Mouse (Mus musculus): ENCODE measurements around the gene Emid1. TPM values are rescaled to one million over a fixed set of nuclear protein-coding genes. Genes with fewer than 3 reads are reported as not detected.

Emid1 gene
- polyA plus RNA-seq, 1 experiment: 20.2 TPM

DNA sequence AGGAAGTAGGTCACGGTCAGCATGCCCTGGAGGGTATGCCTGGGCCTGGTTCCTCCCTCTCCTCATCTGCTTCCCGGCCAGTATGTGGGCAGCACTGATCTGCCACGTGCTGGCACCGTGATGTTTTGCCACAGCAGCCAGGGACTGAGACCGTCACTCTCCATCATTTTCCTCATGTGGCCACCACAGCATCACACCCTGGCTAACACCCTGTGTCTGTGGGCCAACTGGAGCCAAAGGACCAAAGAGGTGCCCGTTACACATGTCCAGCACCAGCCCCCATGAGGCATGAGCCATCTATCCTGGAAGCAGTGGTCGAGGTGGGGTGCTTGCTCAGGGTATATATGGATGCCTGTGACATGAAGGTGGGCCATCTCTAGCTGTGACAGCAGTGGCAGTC lies 23.1 kb upstream of the Emid1 start:
- WGBS: 83% methylated on average over 7 of the region's 7 CpGs
- Histone ChIP-seq H3K27ac (ENCODE audit: control insufficient read depth, insufficient read depth, low read depth, low read length, poor library complexity) (no peak overlapping the region), H3K4me3 (replicated peaks; ENCODE audit: control insufficient read depth, low read depth, low read length) (no peak overlapping the region), H3K4me1 (ENCODE audit: control insufficient read depth, insufficient read depth, low read length) (peaks cover 4% of the 10 kb centered on the region; the same call in 1 of the 2 replicates)
- TF ChIP-seq POLR2A (IDR thresholded peaks at IDR 0.05; ENCODE audit: borderline replicate concordance, control insufficient read depth, low read depth, low read length): no peak
- TF ChIP-seq CTCF (IDR thresholded peaks at IDR 0.05; ENCODE audit: control insufficient read depth, insufficient read depth, low read length): no peak

- no peak for TF ChIP-seq POLR2A (IDR thresholded peaks at IDR 0.05; ENCODE audit: borderline replicate concordance, control insufficient read depth, low read depth, low read length)
- Histone ChIP-seq H3K27ac (ENCODE audit: control insufficient read depth, insufficient read depth, low read depth, low read length, poor library complexity) (no peak overlapping the region), H3K4me3 (replicated peaks; ENCODE audit: control insufficient read depth, low read depth, low read length) (no peak overlapping the region), H3K4me1 (ENCODE audit: control insufficient read depth, insufficient read depth, low read length) (peaks cover 4% of the 10 kb centered on the region; the same call in 1 of the 2 replicates)
- 68% methylated on average over 3 of the region's 3 CpGs for WGBS
Observed at GRCm38 (mm10) chr11:5172861-5173260, 20.8 kb upstream of the Emid1 start.

- no peaks in the 10 kb centered on the region; the same call in 1 of the 2 replicates for H3K4me1 ChIP-seq (ENCODE audit: control insufficient read depth, insufficient read depth, low read length)
- H3K27ac ChIP-seq (ENCODE audit: control insufficient read depth, insufficient read depth, low read depth, low read length, poor library complexity): no peak overlapping the region
- H3K4me3 ChIP-seq (replicated peaks; ENCODE audit: control insufficient read depth, low read depth, low read length): no peak overlapping the region
- no peak for TF ChIP-seq POLR2A (IDR thresholded peaks at IDR 0.05; ENCODE audit: borderline replicate concordance, control insufficient read depth, low read depth, low read length)
- TF ChIP-seq CTCF (IDR thresholded peaks at IDR 0.05; ENCODE audit: control insufficient read depth, insufficient read depth, low read length): no peak
- 81% methylated on average over 9 of the region's 9 CpGs for WGBS
Observed at GRCm38 (mm10) chr11:5167311-5167710, 15.3 kb upstream of the Emid1 start.

GRCm38 (mm10) chr11:5165471-5165916 lies 13.4 kb upstream of the Emid1 start:
- H3K4me3 ChIP-seq (replicated peaks; ENCODE audit: control insufficient read depth, low read depth, low read length): no peak overlapping the region
- H3K4me1 ChIP-seq (ENCODE audit: control insufficient read depth, insufficient read depth, low read length): no peaks in the 10 kb centered on the region; the same call in 1 of the 2 replicates
- TF ChIP-seq POLR2A (IDR thresholded peaks at IDR 0.05; ENCODE audit: borderline replicate concordance, control insufficient read depth, low read depth, low read length) (no peak), CTCF (IDR thresholded peaks at IDR 0.05; ENCODE audit: control insufficient read depth, insufficient read depth, low read length) (no peak)
- 79% methylated on average over 8 of the region's 8 CpGs for WGBS
- no peak overlapping the region for H3K27ac ChIP-seq (ENCODE audit: control insufficient read depth, insufficient read depth, low read depth, low read length, poor library complexity)

GRCm38 (mm10) chr11:5164310-5164709 lies 12.3 kb upstream of the Emid1 start:
- no peaks in the 10 kb centered on the region; the same call in 1 of the 2 replicates for H3K4me1 ChIP-seq (ENCODE audit: control insufficient read depth, insufficient read depth, low read length)
- WGBS: 45% methylated on average over 8 of the region's 8 CpGs
- TF ChIP-seq CTCF (IDR thresholded peaks at IDR 0.05; ENCODE audit: control insufficient read depth, insufficient read depth, low read length) (no peak), POLR2A (IDR thresholded peaks at IDR 0.05; ENCODE audit: borderline replicate concordance, control insufficient read depth, low read depth, low read length) (no peak)
- no peak overlapping the region for H3K4me3 ChIP-seq (replicated peaks; ENCODE audit: control insufficient read depth, low read depth, low read length)
- no peak overlapping the region for H3K27ac ChIP-seq (ENCODE audit: control insufficient read depth, insufficient read depth, low read depth, low read length, poor library complexity)

DNA sequence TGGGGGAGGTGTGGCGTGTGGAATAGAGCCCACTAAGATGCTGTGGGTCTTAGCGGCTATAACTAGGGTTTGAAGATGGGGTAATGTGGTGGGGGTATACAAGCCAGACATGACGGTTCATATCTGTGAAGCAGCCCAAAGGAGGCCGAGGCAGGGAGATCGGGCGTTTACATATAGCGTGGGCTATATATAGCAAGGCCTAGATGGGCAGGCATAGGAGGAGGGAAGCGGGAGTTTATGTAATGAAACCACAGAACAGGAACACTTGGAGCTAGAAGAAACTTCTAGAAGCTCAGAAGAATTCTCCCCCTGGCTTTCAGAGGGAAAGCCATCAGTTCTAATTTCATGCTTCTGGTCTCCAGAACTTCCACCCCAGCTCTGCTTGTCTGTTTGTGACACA lies 11.4 kb upstream of the Emid1 start:
- Histone ChIP-seq H3K27ac (ENCODE audit: control insufficient read depth, insufficient read depth, low read depth, low read length, poor library complexity) (no peak overlapping the region), H3K4me3 (replicated peaks; ENCODE audit: control insufficient read depth, low read depth, low read length) (no peak overlapping the region), H3K4me1 (ENCODE audit: control insufficient read depth, insufficient read depth, low read length) (no peaks in the 10 kb centered on the region; the same call in 1 of the 2 replicates)
- no peak for TF ChIP-seq CTCF (IDR thresholded peaks at IDR 0.05; ENCODE audit: control insufficient read depth, insufficient read depth, low read length)
- TF ChIP-seq POLR2A (IDR thresholded peaks at IDR 0.05; ENCODE audit: borderline replicate concordance, control insufficient read depth, low read depth, low read length): no peak
- 38% methylated on average over 8 of the region's 8 CpGs for WGBS

- Histone ChIP-seq H3K27ac (ENCODE audit: control insufficient read depth, insufficient read depth, low read depth, low read length, poor library complexity) (no peak overlapping the region), H3K4me3 (replicated peaks; ENCODE audit: control insufficient read depth, low read depth, low read length) (no peak overlapping the region), H3K4me1 (ENCODE audit: control insufficient read depth, insufficient read depth, low read length) (no peaks in the 10 kb centered on the region; the same call in 1 of the 2 replicates)
- TF ChIP-seq CTCF (IDR thresholded peaks at IDR 0.05; ENCODE audit: control insufficient read depth, insufficient read depth, low read length) (peak; percentile 72), POLR2A (IDR thresholded peaks at IDR 0.05; ENCODE audit: borderline replicate concordance, control insufficient read depth, low read depth, low read length) (no peak)
- WGBS: 78% methylated on average over 17 of the region's 17 CpGs
Observed at GRCm38 (mm10) chr11:5160722-5161485, 8.8 kb upstream of the Emid1 start.

DNA sequence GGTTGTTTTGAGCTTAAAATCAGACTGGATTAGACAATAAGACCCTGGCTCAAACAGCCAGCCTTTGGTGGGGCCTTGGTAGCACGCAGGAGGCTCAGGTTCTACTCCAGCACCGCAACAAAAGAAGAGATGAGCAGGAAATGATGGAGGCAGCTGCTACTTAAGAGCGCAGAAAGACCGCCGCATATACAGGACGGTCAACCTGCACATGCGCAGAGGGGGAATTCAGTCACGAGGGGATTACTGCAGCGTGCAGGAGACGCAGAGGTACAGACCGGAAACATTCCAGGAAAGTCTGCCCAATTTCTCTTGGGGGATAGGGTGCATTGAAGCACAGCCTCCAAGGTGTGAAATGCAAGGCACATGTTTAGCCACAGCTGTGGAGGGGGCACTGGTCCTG lies 6.0 kb upstream of the Emid1 start:
- TF ChIP-seq CTCF (IDR thresholded peaks at IDR 0.05; ENCODE audit: control insufficient read depth, insufficient read depth, low read length) (no peak), POLR2A (IDR thresholded peaks at IDR 0.05; ENCODE audit: borderline replicate concordance, control insufficient read depth, low read depth, low read length) (no peak)
- WGBS: 77% methylated on average over 11 of the region's 11 CpGs
- Histone ChIP-seq H3K4me1 (ENCODE audit: control insufficient read depth, insufficient read depth, low read length) (no peaks in the 10 kb centered on the region), H3K27ac (ENCODE audit: control insufficient read depth, insufficient read depth, low read depth, low read length, poor library complexity) (no peak overlapping the region), H3K4me3 (replicated peaks; ENCODE audit: control insufficient read depth, low read depth, low read length) (no peak overlapping the region)
